Mouse (Mus musculus): ENCODE results near the gene AI593442. TPM values are rescaled to one million over a fixed set of nuclear protein-coding genes. Genes with fewer than 3 reads are reported as not detected.

AI593442 gene
- polyA plus RNA-seq, 1 experiment from 2014 or later, result 0.95 TPM

- Histone ChIP-seq H3K4me3 (replicated peaks) (no peak overlapping the region), H3K4me1 (replicated peaks) (no peaks in the 10 kb centered on the region), H3K27me3 (no peaks in the 10 kb centered on the region), H3K27ac (no peak overlapping the region), H3K9ac (replicated peaks) (no peak overlapping the region), H3K36me3 (no peaks in the 10 kb centered on the region), H3K9me3 (no peaks in the 10 kb centered on the region), H3K4me2 (no peak overlapping the region)
- ATAC-seq (ENCODE audit: insufficient number of reproducible peaks, insufficient read depth, low FRiP score, low TSS enrichment, low read depth), result no peak
- 90% methylated on average over 2 of the region's 2 CpGs for whole genome bisulfite sequencing
These were observed 34.3 kb downstream of the AI593442 start for GRCm38 (mm10) chr9:52645312-52645711.

- Histone ChIP-seq H3K36me3 (no peaks in the 10 kb centered on the region), H3K9ac (replicated peaks) (no peak overlapping the region), H3K9me3 (no peaks in the 10 kb centered on the region), H3K4me1 (replicated peaks) (no peaks in the 10 kb centered on the region), H3K27ac (no peak overlapping the region), H3K27me3 (no peaks in the 10 kb centered on the region), H3K4me3 (replicated peaks) (no peak overlapping the region), H3K4me2 (no peak overlapping the region)
- no peak for ATAC-seq (ENCODE audit: insufficient number of reproducible peaks, insufficient read depth, low FRiP score, low TSS enrichment, low read depth)
- WGBS, result 66% methylated on average over 4 of the region's 4 CpGs
These were observed 35.0 kb downstream of the AI593442 start for GRCm38 (mm10) chr9:52644626-52645025.

DNA sequence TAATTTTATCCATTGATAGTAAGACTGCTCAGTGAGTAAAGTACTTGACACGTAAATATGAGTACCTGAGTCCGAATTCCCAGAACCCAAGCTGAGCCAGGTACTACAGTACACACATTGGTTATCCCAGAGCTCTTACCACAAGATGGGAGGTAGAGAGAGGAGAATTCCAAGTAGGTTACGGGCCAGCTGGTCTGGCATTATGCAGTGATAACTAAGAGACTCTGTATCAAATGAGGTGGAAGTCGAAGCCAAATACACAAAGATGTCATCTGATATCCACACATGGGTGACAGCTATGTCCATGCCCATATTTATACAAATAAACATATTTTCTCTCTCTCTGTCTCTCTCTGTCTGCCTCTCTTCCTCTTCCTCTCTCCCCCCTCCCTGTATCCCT, 35.4 kb downstream of the AI593442 start:
- no peaks in the 10 kb centered on the region for H3K4me1 ChIP-seq (replicated peaks)
- no peaks in the 10 kb centered on the region for H3K27me3 ChIP-seq
- H3K9ac ChIP-seq (replicated peaks), result no peak overlapping the region
- 85% methylated on average over 4 of the region's 4 CpGs for WGBS
- H3K9me3 ChIP-seq, result no peaks in the 10 kb centered on the region
- ATAC-seq (ENCODE audit: insufficient number of reproducible peaks, insufficient read depth, low FRiP score, low TSS enrichment, low read depth), result no peak
- H3K36me3 ChIP-seq, result no peaks in the 10 kb centered on the region
- no peak overlapping the region for H3K4me3 ChIP-seq (replicated peaks)
- H3K27ac ChIP-seq, result no peak overlapping the region
- no peak overlapping the region for H3K4me2 ChIP-seq

GRCm38 (mm10) chr9:52635991-52636390, 43.6 kb downstream of the AI593442 start:
- no peak overlapping the region for H3K4me3 ChIP-seq (replicated peaks)
- H3K9me3 ChIP-seq, result no peaks in the 10 kb centered on the region
- no peak overlapping the region for H3K4me2 ChIP-seq
- H3K27ac ChIP-seq, result no peak overlapping the region
- H3K36me3 ChIP-seq, result no peaks in the 10 kb centered on the region
- no peak overlapping the region for H3K9ac ChIP-seq (replicated peaks)
- no peaks in the 10 kb centered on the region for H3K27me3 ChIP-seq
- no peak for ATAC-seq (ENCODE audit: insufficient number of reproducible peaks, insufficient read depth, low FRiP score, low TSS enrichment, low read depth)
- H3K4me1 ChIP-seq (replicated peaks), result no peaks in the 10 kb centered on the region
- WGBS, result 51% methylated on average over 2 of the region's 2 CpGs

- no peaks in the 10 kb centered on the region for H3K27me3 ChIP-seq
- no peaks in the 10 kb centered on the region for H3K9me3 ChIP-seq
- no peak for ATAC-seq (ENCODE audit: insufficient number of reproducible peaks, insufficient read depth, low FRiP score, low TSS enrichment, low read depth)
- H3K9ac ChIP-seq (replicated peaks), result no peak overlapping the region
- H3K4me1 ChIP-seq (replicated peaks), result no peaks in the 10 kb centered on the region; the same call in 1 of the 2 replicates
- H3K4me2 ChIP-seq, result no peak overlapping the region
- 73% methylated on average over 4 of the region's 4 CpGs for WGBS
- no peak overlapping the region for H3K4me3 ChIP-seq (replicated peaks)
- no peaks in the 10 kb centered on the region for H3K36me3 ChIP-seq
- H3K27ac ChIP-seq, result no peak overlapping the region
These were observed 55.7 kb downstream of the AI593442 start for GRCm38 (mm10) chr9:52623926-52624325.
